20 mouse cellular contexts compared by ENCODE assay signal in the genomic region with DNA sequence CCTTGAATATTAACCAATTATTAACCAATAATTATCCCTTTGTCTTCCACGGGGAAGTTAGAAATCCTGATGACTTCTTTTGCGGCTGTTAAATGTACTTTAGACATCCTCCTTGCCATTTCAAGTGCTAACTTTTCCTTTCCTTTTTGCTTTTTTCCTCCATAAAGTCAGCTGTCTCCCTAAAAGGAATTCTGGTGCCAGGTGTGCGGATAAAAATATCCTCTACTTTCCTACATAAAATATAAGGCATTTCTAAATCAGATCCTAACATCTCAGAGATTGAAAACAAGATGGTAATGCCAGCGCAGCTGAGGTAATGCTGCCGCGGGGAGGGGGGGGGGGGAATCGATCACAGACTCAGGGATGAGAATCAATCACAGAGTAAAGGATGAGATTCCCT.
"Had no signal": no experiment of that assay in that cellular context is flagged by ENCODE, and none has a peak within 500 bp of the region (broad histone marks: within the 10 kb centered on the region; RNA-seq: fewer than 3 reads in every experiment).

No protein-coding gene starts in this region.

- ATAC-seq: intestine, embryonic 16.5 days; liver, embryonic 12.5 days; midbrain, embryonic 13.5 days had no signal

- H3K4me3 ChIP-seq: limb, embryonic 10.5 days; limb, embryonic 13.5 days; liver, embryonic 12.5 days; liver, embryonic 15.5 days; midbrain, embryonic 13.5 days; stomach, embryonic 15.5 days had no signal

- H3K27ac ChIP-seq: limb, embryonic 10.5 days; limb, embryonic 13.5 days; liver, embryonic 12.5 days; liver, embryonic 15.5 days; macrophage; midbrain, embryonic 13.5 days; stomach, embryonic 15.5 days had no signal

- DNase-seq: kidney, adult 18-20 months; kidney, adult 9 months; kidney, postnatal 14 days; kidney, postnatal 4 days; layer of hippocampus, postnatal 36 days; liver; lung, adult 18-20 months; lung, postnatal 14 days; right cerebral cortex, postnatal 25 days; spleen, adult 18-20 months; thymus, adult 18-20 months; thymus, postnatal 36 days had no signal
